9 mouse cellular contexts compared by ENCODE assay signal in genomic region chr7:4806716-4807115, GRCm38 (mm10). TPM values are rescaled to one million over a fixed set of nuclear protein-coding genes. Genes with fewer than 3 reads are reported as not detected.
DNase-seq lines count a peak whose midpoint lies in the region; ATAC-seq and TF ChIP-seq lines count a peak whose summit lies in the region.
"Had no signal": no experiment of that assay in that cellular context is flagged by ENCODE, and none has a peak within 500 bp of the region (broad histone marks: within the 10 kb centered on the region; RNA-seq: fewer than 3 reads in every experiment).

No protein-coding gene starts in this region.

- WGBS in forebrain, postnatal 0 days, result 91% methylated on average over 7 of the region's 7 CpGs
- 92% methylated on average over 7 of the region's 7 CpGs for WGBS in forebrain, embryonic 13.5 days
- 88% methylated on average over 7 of the region's 7 CpGs for WGBS in heart, postnatal 0 days

- ATAC-seq in forebrain, postnatal 0 days, result peak; percentile 61; the same call in 1 of the 2 replicates
- ATAC-seq in forebrain, embryonic 13.5 days, result no peak
- no peak for ATAC-seq in heart, postnatal 0 days (ENCODE audit: insufficient read depth, low read depth)
- peak; percentile 83 for ATAC-seq in megakaryocyte, adult 5-6 weeks (ENCODE audit: poor library complexity, severe bottlenecking)

- TF ChIP-seq EP300 in heart, postnatal 0 days (IDR thresholded peaks at IDR 0.05; ENCODE audit: low read depth), result no peak

- TF ChIP-seq CTCF in forebrain, postnatal 0 days (IDR thresholded peaks at IDR 0.05; ENCODE audit: low read depth), result peak; percentile 77
- TF ChIP-seq CTCF in heart, postnatal 0 days (IDR thresholded peaks at IDR 0.05; ENCODE audit: low read depth), result peak; percentile 68

- no peaks in the 10 kb centered on the region for H3K4me1 ChIP-seq in forebrain, postnatal 0 days (ENCODE audit: insufficient read depth)
- H3K4me1 ChIP-seq in forebrain, embryonic 13.5 days, result peaks cover 30% of the 10 kb centered on the region
- peaks cover 12% of the 10 kb centered on the region for H3K4me1 ChIP-seq in heart, postnatal 0 days (ENCODE audit: control insufficient read depth, insufficient read depth)

- no peak overlapping the region for H3K27ac ChIP-seq in forebrain, postnatal 0 days (ENCODE audit: low read depth, low read length)
- no peak overlapping the region for H3K27ac ChIP-seq in forebrain, embryonic 13.5 days
- H3K27ac ChIP-seq in heart, postnatal 0 days (ENCODE audit: low read depth), result no peak overlapping the region
- H3K27ac ChIP-seq: hindbrain, embryonic 15.5 days had no signal

- peak; percentile 65 for DNase-seq in forebrain, postnatal 0 days
- DNase-seq in thymus, postnatal 0 days (ENCODE audit: low spot score), result peak; percentile 57
- DNase-seq in thymus, postnatal 36 days, result no peak
- DNase-seq in heart, postnatal 0 days (ENCODE audit: low spot score), result peak; percentile 47
- no peak for DNase-seq in gastrocnemius, adult 8-10 months (ENCODE audit: low spot score in 2 of 2)
- no peak for DNase-seq in urinary bladder, postnatal 25 days (ENCODE audit: low spot score)

- no peaks in the 10 kb centered on the region for H3K9me3 ChIP-seq in forebrain, postnatal 0 days (ENCODE audit: low read length)
- no peaks in the 10 kb centered on the region for H3K9me3 ChIP-seq in forebrain, embryonic 13.5 days (replicated peaks)
- no peaks in the 10 kb centered on the region for H3K9me3 ChIP-seq in heart, postnatal 0 days (replicated peaks; ENCODE audit: control insufficient read depth, low read length)
- H3K9me3 ChIP-seq: hindbrain, embryonic 15.5 days had no signal

- H3K9ac ChIP-seq in forebrain, postnatal 0 days, result no peak overlapping the region
- no peak overlapping the region for H3K9ac ChIP-seq in forebrain, embryonic 13.5 days
- no peak overlapping the region for H3K9ac ChIP-seq in heart, postnatal 0 days (replicated peaks; ENCODE audit: low read depth, low read length)
- H3K9ac ChIP-seq: hindbrain, embryonic 15.5 days had no signal

- H3K4me3 ChIP-seq in forebrain, postnatal 0 days (ENCODE audit: low read depth, low read length), result no peak overlapping the region
- H3K4me3 ChIP-seq in forebrain, embryonic 13.5 days, result no peak overlapping the region
- H3K4me3 ChIP-seq in heart, postnatal 0 days (ENCODE audit: low read depth, low read length), result no peak overlapping the region
- H3K4me3 ChIP-seq: hindbrain, embryonic 15.5 days had no signal

- no peak overlapping the region for H3K4me2 ChIP-seq in forebrain, postnatal 0 days (ENCODE audit: low read depth)
- no peak overlapping the region for H3K4me2 ChIP-seq in forebrain, embryonic 13.5 days
- H3K4me2 ChIP-seq in heart, postnatal 0 days (ENCODE audit: low read depth, low read length), result no peak overlapping the region
- H3K4me2 ChIP-seq: hindbrain, embryonic 15.5 days had no signal

- H3K36me3 ChIP-seq in forebrain, postnatal 0 days (ENCODE audit: insufficient read depth), result peaks cover 19% of the 10 kb centered on the region
- H3K36me3 ChIP-seq in forebrain, embryonic 13.5 days (ENCODE audit: poor library complexity, severe bottlenecking), result peaks cover 67% of the 10 kb centered on the region
- peaks cover 45% of the 10 kb centered on the region for H3K36me3 ChIP-seq in heart, postnatal 0 days (replicated peaks; ENCODE audit: control insufficient read depth, insufficient read depth, low read length)

- no peaks in the 10 kb centered on the region for H3K27me3 ChIP-seq in forebrain, postnatal 0 days (ENCODE audit: insufficient read depth, low read length)
- H3K27me3 ChIP-seq in forebrain, embryonic 13.5 days, result no peaks in the 10 kb centered on the region
- H3K27me3 ChIP-seq in heart, postnatal 0 days (ENCODE audit: control insufficient read depth, insufficient read depth, low read length), result no peaks in the 10 kb centered on the region
- H3K27me3 ChIP-seq: hindbrain, embryonic 15.5 days had no signal

RNA-seq across cellular contexts. Expression of gene Ube2s, which starts 5.7 kb away (rescaled TPM):
- total RNA-seq in forebrain, postnatal 0 days (2014; rRNA removed), result 300 and 347 TPM in 2 replicates
- polyA plus RNA-seq in forebrain, postnatal 0 days (2015; fragmentation: Nextera tagmentation; extraction: Ambion mirVana), result 232 and 259 TPM in 2 replicates
- 398 and 454 TPM in 2 replicates for polyA plus RNA-seq in forebrain, embryonic 13.5 days (2015; fragmentation: Nextera tagmentation; extraction: Ambion mirVana)
- 413 and 414 TPM in 2 replicates for polyA plus RNA-seq in thymus, postnatal 0 days (2015; fragmentation: Nextera tagmentation; extraction: Ambion mirVana)
- 440 and 486 TPM in 2 replicates for total RNA-seq in heart, postnatal 0 days (2014; rRNA removed; ENCODE audit: low replicate concordance)
- polyA plus RNA-seq in heart, postnatal 0 days (2015; fragmentation: Nextera tagmentation; extraction: Ambion mirVana), result 156 and 174 TPM in 2 replicates
- 313 and 324 TPM in 2 replicates for total RNA-seq in megakaryocyte, adult 5-6 weeks (2015)
- 178 and 185 TPM in 2 replicates for total RNA-seq in megakaryocyte, adult 5-6 weeks (2017)
- 100 to 1,000 TPM in 1 of 4 experiments, 10 to 100 TPM in 3; 92.3 to 102 (median 95.8) TPM for total RNA-seq in gastrocnemius, adult 8-10 months (2022)

RNA-seq across cellular contexts. Expression of gene Rpl28, which starts 14.0 kb away (rescaled TPM):
- total RNA-seq in forebrain, postnatal 0 days (2014; rRNA removed), result 161 and 191 TPM in 2 replicates
- polyA plus RNA-seq in forebrain, postnatal 0 days (2015; fragmentation: Nextera tagmentation; extraction: Ambion mirVana), result 313 and 332 TPM in 2 replicates
- 244 and 284 TPM in 2 replicates for polyA plus RNA-seq in forebrain, embryonic 13.5 days (2015; fragmentation: Nextera tagmentation; extraction: Ambion mirVana)
- polyA plus RNA-seq in thymus, postnatal 0 days (2015; fragmentation: Nextera tagmentation; extraction: Ambion mirVana), result 546 and 590 TPM in 2 replicates
- 141 and 173 TPM in 2 replicates for total RNA-seq in heart, postnatal 0 days (2014; rRNA removed; ENCODE audit: low replicate concordance)
- 259 and 269 TPM in 2 replicates for polyA plus RNA-seq in heart, postnatal 0 days (2015; fragmentation: Nextera tagmentation; extraction: Ambion mirVana)
- 1,340 and 1,433 TPM in 2 replicates for total RNA-seq in megakaryocyte, adult 5-6 weeks (2015)
- 535 and 673 TPM in 2 replicates for total RNA-seq in megakaryocyte, adult 5-6 weeks (2017)
- total RNA-seq in gastrocnemius, adult 8-10 months (2022), result 100 to 1,000 TPM; 347 to 558 (median 433) TPM

RNA-seq across cellular contexts. Expression of gene Tmem238, which starts 17.3 kb away (rescaled TPM):
- 7.3 and 10.1 TPM in 2 replicates for total RNA-seq in forebrain, postnatal 0 days (2014; rRNA removed)
- polyA plus RNA-seq in forebrain, postnatal 0 days (2015; fragmentation: Nextera tagmentation; extraction: Ambion mirVana), result 13.3 and 15.0 TPM in 2 replicates
- polyA plus RNA-seq in forebrain, embryonic 13.5 days (2015; fragmentation: Nextera tagmentation; extraction: Ambion mirVana), result 2.6 and 2.7 TPM in 2 replicates
- 9.6 and 11.7 TPM in 2 replicates for polyA plus RNA-seq in thymus, postnatal 0 days (2015; fragmentation: Nextera tagmentation; extraction: Ambion mirVana)
- total RNA-seq in heart, postnatal 0 days (2014; rRNA removed; ENCODE audit: low replicate concordance), result 2.2 and 21.0 TPM in 2 replicates
- 8.0 and 8.6 TPM in 2 replicates for polyA plus RNA-seq in heart, postnatal 0 days (2015; fragmentation: Nextera tagmentation; extraction: Ambion mirVana)
- 1.3 and 3.0 TPM in 2 replicates for total RNA-seq in megakaryocyte, adult 5-6 weeks (2015)
- 0.61 and 2.5 TPM in 2 replicates for total RNA-seq in megakaryocyte, adult 5-6 weeks (2017)
- 10 to 100 TPM in 1 of 4 experiments, 1 to 10 TPM in 3; 6.0 to 12.3 (median 7.4) TPM for total RNA-seq in gastrocnemius, adult 8-10 months (2022)

RNA-seq across cellular contexts. Expression of gene Tmem190, which starts 24.0 kb away (rescaled TPM):
- total RNA-seq in forebrain, postnatal 0 days (2014; rRNA removed), result not detected in 2 replicates
- not detected in 2 replicates for polyA plus RNA-seq in forebrain, postnatal 0 days (2015; fragmentation: Nextera tagmentation; extraction: Ambion mirVana)
- not detected in 2 replicates for polyA plus RNA-seq in forebrain, embryonic 13.5 days (2015; fragmentation: Nextera tagmentation; extraction: Ambion mirVana)
- polyA plus RNA-seq in thymus, postnatal 0 days (2015; fragmentation: Nextera tagmentation; extraction: Ambion mirVana), result 0.23 TPM in 1 of 2 replicates, not detected in the other
- total RNA-seq in heart, postnatal 0 days (2014; rRNA removed; ENCODE audit: low replicate concordance), result not detected in 2 replicates
- polyA plus RNA-seq in heart, postnatal 0 days (2015; fragmentation: Nextera tagmentation; extraction: Ambion mirVana), result not detected in 2 replicates
- total RNA-seq in megakaryocyte, adult 5-6 weeks (2015), result not detected in 2 replicates
- total RNA-seq in megakaryocyte, adult 5-6 weeks (2017), result not detected in 2 replicates
- not detected for total RNA-seq in gastrocnemius, adult 8-10 months (2022)
- polyA plus RNA-seq: hindbrain, embryonic 15.5 days had no signal

RNA-seq across cellular contexts. Expression of gene Il11, which starts 24.1 kb away (rescaled TPM):
- 1.2 and 2.6 TPM in 2 replicates for total RNA-seq in forebrain, postnatal 0 days (2014; rRNA removed)
- 1.2 and 2.1 TPM in 2 replicates for polyA plus RNA-seq in forebrain, postnatal 0 days (2015; fragmentation: Nextera tagmentation; extraction: Ambion mirVana)
- 0.17 and 0.40 TPM in 2 replicates for polyA plus RNA-seq in forebrain, embryonic 13.5 days (2015; fragmentation: Nextera tagmentation; extraction: Ambion mirVana)
- 0.13 and 0.30 TPM in 2 replicates for polyA plus RNA-seq in thymus, postnatal 0 days (2015; fragmentation: Nextera tagmentation; extraction: Ambion mirVana)
- not detected in 2 replicates for total RNA-seq in heart, postnatal 0 days (2014; rRNA removed; ENCODE audit: low replicate concordance)
- polyA plus RNA-seq in heart, postnatal 0 days (2015; fragmentation: Nextera tagmentation; extraction: Ambion mirVana), result not detected in 2 replicates
- not detected in 2 replicates for total RNA-seq in megakaryocyte, adult 5-6 weeks (2015)
- not detected in 2 replicates for total RNA-seq in megakaryocyte, adult 5-6 weeks (2017)
- total RNA-seq in gastrocnemius, adult 8-10 months (2022), result not detected

Comparison
In these comparisons a context has a peak if more than half of its experiments do, and no peak if none do; other contexts are left out.
1. ATAC-seq: peak in forebrain, postnatal 0 days (single experiment) and megakaryocyte, adult 5-6 weeks (single experiment); none in forebrain, embryonic 13.5 days (single experiment) and heart, postnatal 0 days (single experiment).
2. DNase-seq: peak in forebrain, postnatal 0 days (single experiment), thymus, postnatal 0 days (single experiment) and heart, postnatal 0 days (single experiment); none in thymus, postnatal 36 days (0 of 2), gastrocnemius, adult 8-10 months (0 of 2) and urinary bladder, postnatal 25 days (single experiment).